Comparison of ENCODE assay signal across 7 mouse cellular contexts in the genomic region with DNA sequence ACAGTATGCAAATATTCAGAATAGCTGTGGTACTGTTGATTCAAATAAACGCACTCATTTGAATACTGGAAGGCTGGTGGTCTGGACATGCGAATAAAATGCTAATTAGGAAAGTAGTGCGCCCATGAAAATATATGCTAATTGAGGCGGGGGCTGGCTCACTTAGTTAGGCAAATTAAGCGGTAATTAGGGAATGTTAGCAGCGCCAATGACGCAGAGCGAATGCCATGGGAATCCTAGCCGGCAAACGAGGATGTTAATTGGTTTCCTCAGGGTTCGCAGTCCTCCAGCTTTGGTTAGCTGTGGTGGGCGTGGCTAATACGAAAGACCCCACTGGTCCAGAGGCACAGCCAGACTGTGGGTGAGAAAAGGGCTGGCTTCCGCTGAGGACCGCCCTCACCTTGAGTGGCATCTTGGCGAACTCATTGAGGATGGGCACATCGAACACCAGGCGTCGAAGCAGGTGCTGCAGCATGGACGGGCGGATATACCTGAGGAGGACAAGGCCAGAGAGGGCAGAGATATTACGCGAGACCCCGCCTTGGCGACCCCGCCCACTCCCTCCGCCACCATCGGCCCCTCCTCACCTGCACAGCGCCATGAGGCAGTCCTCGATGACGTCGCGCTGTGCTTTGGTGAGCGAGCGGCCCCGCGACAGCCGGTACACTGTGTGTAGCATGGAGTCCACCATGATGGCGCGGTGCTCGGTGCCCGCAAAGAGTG. TPM values are rescaled to one million over a fixed set of nuclear protein-coding genes. Genes with fewer than 3 reads are reported as not detected.
A peak's percentile ranks its signal among the peaks of the same experiment; 100 is the strongest.
DNase-seq lines count a peak whose midpoint lies in the region.

No protein-coding gene starts in this region.

- 0 out of 2 replicates have a peak overlapping the region, but pooled peaks have one; percentile 11 for H3K27ac ChIP-seq in limb, embryonic 10.5 days

- peak overlapping the region; percentile 57 for H3K4me3 ChIP-seq in limb, embryonic 10.5 days

- H3K4me1 ChIP-seq in limb, embryonic 10.5 days, result peaks cover 14% of the 10 kb centered on the region

- DNase-seq in ES-CJ7 (ENCODE audit: low read depth, low spot score), result peak; percentile 68
- DNase-seq in R1 (ENCODE audit: low read depth, low spot score), result peak; percentile 66
- peak; percentile 14 to 38 for DNase-seq in frontal cortex, postnatal 25 days (ENCODE audit: low spot score in 2 of 2)
- DNase-seq in limb, embryonic 10.5 days (ENCODE audit: low spot score), result peak; percentile 65
- DNase-seq in right cerebral cortex, adult 18-20 months, result peak; percentile 52
- no peak for DNase-seq in kidney, adult 18-20 months
- DNase-seq in cerebellum, adult 11-12 months, result no peak

- H3K27me3 ChIP-seq in limb, embryonic 10.5 days (ENCODE audit: low read depth, poor library complexity, severe bottlenecking), result peaks cover 63% of the 10 kb centered on the region

- 6% methylated on average over 42 of the region's 42 CpGs for WGBS in limb, embryonic 10.5 days

- no peaks in the 10 kb centered on the region for H3K36me3 ChIP-seq in limb, embryonic 10.5 days

- no peaks in the 10 kb centered on the region for H3K9me3 ChIP-seq in limb, embryonic 10.5 days (replicated peaks)

RNA-seq across cellular contexts. Expression of gene Ryr1, which starts 53.6 kb away (rescaled TPM):
- polyA plus RNA-seq in limb, embryonic 10.5 days (2016; fragmentation: Nextera tagmentation; extraction: Ambion mirVana), result 1.8 and 2.2 TPM in 2 replicates

Comparison
In these comparisons a context has a peak if more than half of its experiments do, and no peak if none do; other contexts are left out.
1. DNase-seq: peak in ES-CJ7 (single experiment), R1 (single experiment), frontal cortex, postnatal 25 days (2 of 2), limb, embryonic 10.5 days (single experiment) and right cerebral cortex, adult 18-20 months (single experiment); none in kidney, adult 18-20 months (single experiment) and cerebellum, adult 11-12 months (single experiment).